Mouse (Mus musculus) lung, postnatal 25 days (tissue): ENCODE measurements around the gene Fau.
"Not testable (repeated sequence)": the region's sequence is repeated elsewhere in the genome, so short reads cannot be mapped to it uniquely, and the experiment has no call there.

Experiments used
- DNase-seq: peaks from one replicate; pipeline ENCODE4 v3.0.0; 2022; ENCODE audit warnings: low spot score

The Fau gene

DNA sequence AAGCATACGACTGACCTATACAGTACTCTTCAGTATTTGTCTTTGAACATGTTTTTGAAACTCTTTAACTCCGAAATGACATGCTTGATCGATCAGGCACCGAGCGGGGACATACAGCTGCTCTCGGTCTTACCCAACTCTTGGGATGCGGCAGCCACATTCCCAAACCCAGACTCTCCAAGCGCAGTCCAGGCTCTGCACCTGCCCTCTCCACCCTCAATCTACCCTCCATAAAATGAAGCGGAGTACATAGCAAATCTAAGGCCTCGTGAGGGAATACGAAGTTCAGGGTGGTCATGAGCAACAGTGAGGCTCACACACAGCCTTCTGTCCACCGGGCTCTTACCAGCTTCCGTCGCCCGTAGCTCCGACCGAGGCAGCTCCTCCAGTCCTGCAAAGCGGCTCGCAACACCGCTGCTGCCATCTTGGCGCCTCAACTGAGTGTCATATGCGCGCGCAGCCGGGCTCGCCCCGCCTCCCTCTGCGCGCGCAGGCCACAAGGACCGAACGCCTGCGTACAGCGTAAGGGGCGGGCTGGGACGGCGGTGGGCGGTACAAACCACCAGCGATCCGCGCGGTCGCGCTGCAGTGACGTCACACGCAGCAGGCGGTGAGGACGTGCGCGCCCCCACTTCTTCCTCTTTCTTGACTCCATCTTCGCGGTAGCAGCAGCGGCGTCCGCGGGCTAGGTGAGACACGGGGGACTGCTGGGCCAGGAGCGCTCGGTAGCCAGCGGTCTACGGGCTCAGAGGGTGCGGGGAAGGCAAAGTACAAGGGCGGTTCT, at the start of gene Fau, which contains the start of gene Mrpl49:
Gene Fau, plus strand, starts transcription at position 532 of the 784 bp plus-strand sequence.
Gene Mrpl49, minus strand, starts transcription at position 473 of the 784 bp plus-strand sequence.
- peak; percentile 98 for DNase-seq

GRCm38 (mm10) chr19:6009137-6009536, 48.5 kb upstream of the Fau start:
- no peak for DNase-seq

- no peak for DNase-seq
Observed at GRCm38 (mm10) chr19:6013691-6014090, 44.0 kb upstream of the Fau start.

GRCm38 (mm10) chr19:6014991-6015510, 42.6 kb upstream of the Fau start:
- peak; percentile 41 for DNase-seq

DNA sequence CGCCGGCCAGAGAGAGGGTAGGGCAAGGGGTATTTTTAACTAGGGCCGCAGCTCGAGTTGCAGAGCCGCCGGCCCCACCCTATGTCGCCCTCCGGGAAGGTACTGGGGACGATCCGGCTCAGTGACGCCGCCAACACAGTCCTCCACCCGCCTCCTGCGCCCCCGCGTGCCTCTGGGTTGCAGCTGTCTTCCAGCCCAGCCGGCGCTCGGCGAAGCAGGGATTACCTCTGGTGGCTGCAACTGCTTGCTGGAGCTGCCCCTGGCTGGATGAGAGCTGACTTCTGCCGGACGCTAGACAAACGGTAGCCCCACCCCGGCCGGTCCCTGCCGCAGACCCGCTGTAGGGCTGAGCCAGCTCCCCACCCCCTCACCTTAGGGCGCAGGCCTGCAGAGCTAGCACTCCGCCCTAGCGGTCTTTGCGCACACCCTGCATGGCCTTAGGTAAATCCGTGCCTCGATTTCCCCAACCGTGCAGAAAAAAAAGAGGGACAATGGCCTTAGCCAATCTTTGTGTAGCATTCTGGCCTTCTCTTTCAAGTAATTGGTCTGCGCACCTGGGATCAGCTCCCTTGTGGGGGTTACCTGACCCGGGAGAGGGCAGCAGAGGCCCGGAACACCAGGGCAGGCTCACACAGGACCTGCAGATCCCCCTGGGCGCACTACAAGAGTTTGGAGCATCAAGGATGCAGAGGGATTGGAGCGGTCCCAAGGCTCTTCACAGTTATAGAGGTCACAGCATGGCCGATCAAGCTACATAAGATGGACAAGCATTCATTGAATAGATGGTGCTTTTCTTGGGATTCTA, 41.9 kb upstream of the Fau start, which contains the start of gene Capn1:
Gene Capn1, minus strand, starts transcription at position 387 of the 805 bp plus-strand sequence.
- peak; percentile 64 for DNase-seq

DNA sequence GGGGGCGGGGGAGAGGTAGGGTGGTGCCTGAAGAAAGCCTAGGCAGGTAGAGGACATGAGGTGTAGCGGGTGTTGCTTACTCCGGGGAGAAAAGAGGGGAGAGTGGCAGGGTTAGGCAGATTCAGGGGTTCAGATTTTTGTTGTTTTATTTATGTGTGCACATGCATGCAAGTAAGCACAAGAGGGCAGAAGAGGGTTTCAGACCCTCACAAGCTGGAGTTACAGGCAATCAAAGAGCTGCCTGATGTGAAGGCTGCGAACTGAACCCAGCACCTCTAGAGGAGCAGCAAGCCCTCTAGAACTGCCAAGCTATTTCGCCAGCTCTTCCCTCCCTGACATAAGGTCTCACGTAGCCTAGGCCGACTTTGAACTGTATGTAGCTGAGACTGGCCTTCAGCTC, 41.1 kb upstream of the Fau start:
- no peak for DNase-seq

GRCm38 (mm10) chr19:6018142-6019089, 39.2 kb upstream of the Fau start:
- DNase-seq: peak; percentile 91

- no peak for DNase-seq
Observed at GRCm38 (mm10) chr19:6020276-6020675, 37.4 kb upstream of the Fau start.

DNA sequence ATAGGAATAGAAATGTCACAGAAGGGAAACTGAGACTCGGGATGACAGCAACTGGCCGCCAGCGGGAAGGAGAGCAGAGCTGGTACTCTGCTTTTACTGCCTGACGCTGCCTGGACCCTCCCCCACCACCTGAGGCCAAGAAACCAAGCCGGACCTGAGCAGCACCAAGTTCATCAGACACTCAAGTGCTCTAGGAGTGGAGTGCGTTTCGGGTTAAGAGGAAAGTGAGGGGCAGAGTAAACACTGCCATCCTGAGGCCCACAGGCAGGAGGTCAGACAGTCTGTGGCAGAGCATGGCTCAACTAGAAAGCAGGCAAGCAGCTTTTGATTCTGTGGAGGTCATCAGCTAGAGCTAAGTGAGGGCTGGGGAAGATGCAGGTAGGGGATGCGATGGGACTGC, 34.6 kb upstream of the Fau start:
- DNase-seq: no peak

DNA sequence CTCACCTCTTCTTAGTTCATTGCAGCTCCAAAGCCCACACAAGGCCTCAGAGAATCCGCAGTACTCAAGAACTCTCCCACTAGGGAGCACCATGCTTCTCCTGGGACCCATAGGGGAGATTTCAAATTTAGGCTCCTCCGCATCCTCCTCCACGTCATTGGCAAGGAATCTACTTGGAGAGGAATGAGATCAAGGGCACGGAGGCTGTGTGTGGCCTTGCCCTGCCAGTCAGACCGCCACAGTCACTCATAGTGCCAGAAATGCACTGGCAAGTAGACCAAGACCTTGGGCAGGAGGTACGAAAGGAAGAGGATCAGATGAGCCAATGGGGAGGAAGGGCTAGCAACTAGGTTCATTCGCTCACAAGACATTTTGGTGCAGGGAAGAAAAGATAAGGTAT, 33.7 kb upstream of the Fau start:
- no peak for DNase-seq

DNA sequence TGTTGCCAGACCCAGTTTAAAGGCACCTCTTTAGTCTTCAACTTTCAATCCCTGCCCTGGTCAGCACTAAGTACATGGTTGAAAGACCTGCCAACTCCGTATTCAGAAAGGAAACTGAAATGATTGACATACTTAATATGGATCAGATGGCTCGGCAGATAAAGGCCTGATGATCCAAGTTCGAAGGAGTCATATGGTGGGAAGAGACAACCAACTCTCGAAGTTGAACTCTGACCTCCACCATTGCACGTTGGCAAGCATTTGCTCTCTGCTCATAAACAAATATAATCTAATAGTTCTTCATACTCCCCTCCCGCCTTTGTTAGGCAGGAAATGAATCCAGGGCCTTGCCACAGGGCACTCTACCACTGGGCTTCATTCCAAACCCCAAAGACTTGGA, 28.7 kb upstream of the Fau start:
- no peak for DNase-seq

GRCm38 (mm10) chr19:6029426-6029825, 28.2 kb upstream of the Fau start:
- no peak for DNase-seq

GRCm38 (mm10) chr19:6030520-6031280, 26.9 kb upstream of the Fau start:
- DNase-seq: no peak

GRCm38 (mm10) chr19:6035966-6036585, 21.6 kb upstream of the Fau start:
- DNase-seq: no peak

DNA sequence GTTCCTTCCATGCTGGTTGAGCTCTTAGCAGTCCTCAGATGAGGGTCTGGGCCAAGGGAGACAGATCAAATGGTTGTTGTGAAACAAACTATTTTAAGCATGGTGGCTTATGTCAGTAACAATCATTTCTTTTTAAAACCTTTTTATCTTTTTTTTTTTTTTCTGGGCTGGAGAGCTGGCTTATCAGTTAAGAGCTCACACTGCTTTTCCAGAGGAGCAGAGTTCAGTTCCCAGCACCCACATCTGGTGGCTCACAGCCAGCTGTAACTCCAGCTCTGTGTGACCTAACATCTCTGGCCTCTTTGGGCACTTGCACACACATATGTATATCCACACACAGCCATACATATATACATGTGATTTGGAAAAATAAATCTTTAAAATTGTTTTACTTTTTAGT, 19.9 kb upstream of the Fau start:
- no peak for DNase-seq

GRCm38 (mm10) chr19:6038326-6038725, 19.3 kb upstream of the Fau start:
- no peak for DNase-seq

DNA sequence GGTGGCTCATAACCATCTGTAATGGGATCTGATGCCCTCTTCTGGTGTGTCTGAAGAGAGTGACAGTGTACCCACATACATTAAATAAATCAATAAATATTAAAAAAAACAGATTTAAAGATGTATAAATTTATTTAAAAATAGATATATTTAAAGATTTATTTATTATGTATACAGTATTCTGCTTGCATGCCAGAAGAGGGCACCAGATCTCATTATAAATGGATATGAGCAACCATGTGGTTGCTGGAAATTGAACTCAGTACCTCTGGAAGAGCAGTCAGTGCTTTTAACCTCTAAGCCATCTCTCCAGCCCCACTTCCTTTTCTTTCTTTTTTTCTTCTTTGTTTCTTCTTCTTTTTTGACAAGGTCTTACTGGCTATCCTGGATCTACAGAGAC, 17.6 kb upstream of the Fau start:
- no peak for DNase-seq

DNA sequence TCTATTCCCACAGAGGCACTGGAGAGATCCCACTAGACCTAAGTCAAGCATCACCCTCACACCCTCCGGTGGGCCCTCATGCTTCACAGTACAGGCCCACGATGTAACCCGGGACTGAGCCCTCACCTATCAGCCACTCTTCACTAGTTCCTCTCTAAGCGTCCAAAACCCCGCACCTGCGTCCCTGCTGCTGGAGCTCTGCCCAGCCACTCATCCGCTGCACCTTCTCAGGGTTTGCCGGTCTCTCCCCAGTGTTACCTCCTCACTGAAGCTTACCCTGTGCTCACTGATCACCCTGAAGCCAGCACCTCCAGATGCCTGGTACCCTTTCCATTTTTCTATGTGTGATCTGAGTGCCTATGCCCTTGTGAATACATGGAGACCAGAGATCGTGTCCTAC, 15.4 kb upstream of the Fau start:
- DNase-seq: no peak

DNA sequence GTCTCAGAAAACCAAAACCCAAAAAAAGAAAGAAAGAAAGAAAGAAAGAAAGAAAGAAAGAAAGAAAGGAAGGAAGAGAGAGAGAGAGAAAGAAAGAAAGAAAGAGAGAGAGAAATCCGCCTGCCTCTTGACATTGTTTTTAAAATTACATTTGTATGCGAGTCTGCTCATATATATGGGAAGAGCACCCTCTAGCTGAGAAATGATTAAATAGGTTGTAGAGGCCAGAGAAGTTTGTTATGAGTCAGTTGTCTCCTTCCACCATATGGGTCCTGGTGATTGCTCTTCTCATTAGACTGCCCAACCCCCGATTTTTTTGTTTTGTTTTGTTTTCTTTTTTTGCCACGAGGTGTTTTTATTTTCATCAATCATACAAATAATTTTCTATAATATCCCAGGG, 13.5 kb upstream of the Fau start:
- not testable (repeated sequence) for DNase-seq
